10 mouse cellular contexts compared by ENCODE assay signal in the genomic region with DNA sequence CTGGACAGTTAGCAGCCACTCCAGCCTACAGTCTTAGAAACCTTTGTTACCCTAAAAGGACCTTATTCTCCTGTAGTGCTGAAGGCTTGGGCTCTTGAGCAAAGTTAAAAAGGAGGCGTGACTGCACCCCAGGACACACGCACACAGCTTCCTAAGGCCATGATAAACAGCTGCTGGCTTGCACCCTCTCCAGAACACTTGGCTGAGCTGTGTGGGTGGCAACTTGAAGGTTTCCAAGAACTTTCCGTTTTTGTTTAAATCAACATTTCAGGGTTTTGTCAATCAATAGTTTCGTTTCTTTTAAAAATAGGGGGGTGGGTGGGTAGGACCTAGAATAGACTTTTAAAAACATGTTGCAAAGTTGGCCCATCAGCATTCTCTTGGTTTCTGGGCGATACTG. TPM values are rescaled to one million over a fixed set of nuclear protein-coding genes. Genes with fewer than 3 reads are reported as not detected.
DNase-seq lines count a peak whose midpoint lies in the region; ATAC-seq and TF ChIP-seq lines count a peak whose summit lies in the region.
"Had no signal": no experiment of that assay in that cellular context is flagged by ENCODE, and none has a peak within 500 bp of the region (broad histone marks: within the 10 kb centered on the region; RNA-seq: fewer than 3 reads in every experiment).

No protein-coding gene starts in this region.

- no peaks in the 10 kb centered on the region for H3K36me3 ChIP-seq in heart, embryonic 10.5 days
- H3K36me3 ChIP-seq in forebrain, embryonic 15.5 days: no peaks in the 10 kb centered on the region
- H3K36me3 ChIP-seq in limb, embryonic 13.5 days: no peaks in the 10 kb centered on the region
- H3K36me3 ChIP-seq in midbrain, postnatal 0 days (ENCODE audit: insufficient read depth, low read length): no peaks in the 10 kb centered on the region

- no peak for ATAC-seq in forebrain, embryonic 15.5 days (replicated peaks)
- ATAC-seq in limb, embryonic 13.5 days (ENCODE audit: low FRiP score, low read depth): no peak
- ATAC-seq in midbrain, postnatal 0 days (ENCODE audit: low FRiP score): no peak

- H3K4me2 ChIP-seq in forebrain, embryonic 15.5 days (replicated peaks): peak overlapping the region; percentile 91
- H3K4me2 ChIP-seq in limb, embryonic 13.5 days (replicated peaks): peak overlapping the region; percentile 95
- peak overlapping the region; percentile 89 for H3K4me2 ChIP-seq in midbrain, postnatal 0 days (ENCODE audit: low read depth, low read length, poor library complexity, severe bottlenecking)

- H3K4me3 ChIP-seq in heart, embryonic 10.5 days: peak overlapping the region; percentile 67
- H3K4me3 ChIP-seq in forebrain, embryonic 15.5 days: peak overlapping the region; percentile 55
- H3K4me3 ChIP-seq in limb, embryonic 13.5 days: peak overlapping the region; percentile 51
- H3K4me3 ChIP-seq in midbrain, postnatal 0 days (ENCODE audit: low read depth, low read length): peak overlapping the region; percentile 63

- H3K4me1 ChIP-seq in heart, embryonic 10.5 days: peaks cover 14% of the 10 kb centered on the region
- peaks cover 8% of the 10 kb centered on the region for H3K4me1 ChIP-seq in forebrain, embryonic 15.5 days
- peaks cover 12% of the 10 kb centered on the region for H3K4me1 ChIP-seq in limb, embryonic 13.5 days
- H3K4me1 ChIP-seq in midbrain, postnatal 0 days (ENCODE audit: insufficient read depth, low read length): no peaks in the 10 kb centered on the region; the same call in 1 of the 2 replicates

- 0 out of 2 replicates have a peak overlapping the region, but pooled peaks have one; percentile 84 for H3K27ac ChIP-seq in heart, embryonic 10.5 days
- no peak overlapping the region for H3K27ac ChIP-seq in forebrain, embryonic 15.5 days (replicated peaks)
- H3K27ac ChIP-seq in limb, embryonic 13.5 days: no peak overlapping the region
- H3K27ac ChIP-seq in midbrain, postnatal 0 days (ENCODE audit: low read depth, low read length): no peak overlapping the region

- DNase-seq in heart, embryonic 10.5 days (ENCODE audit: low spot score): no peak
- DNase-seq in heart, postnatal 10 days: no peak
- no peak for DNase-seq in midbrain, postnatal 0 days (ENCODE audit: low spot score)
- no peak for DNase-seq in ovary, postnatal 36 days (ENCODE audit: low spot score)
- no peak for DNase-seq in cerebellum, adult 18-20 months
- DNase-seq in urinary bladder, postnatal 10 days (ENCODE audit: low spot score): no peak
- DNase-seq: adrenal gland, adult 8-10 months had no signal

- intact Hi-C loops in heart, postnatal 10 days (cut with DNase I): loop anchor here (5.0 kb wide), 1 partner anchor 465 kb away; no protein-coding TSS in a partner anchor

- no peak overlapping the region for H3K9ac ChIP-seq in forebrain, embryonic 15.5 days (replicated peaks)
- H3K9ac ChIP-seq in limb, embryonic 13.5 days: no peak overlapping the region; the same call in 1 of the 2 replicates
- no peak overlapping the region for H3K9ac ChIP-seq in midbrain, postnatal 0 days (replicated peaks; ENCODE audit: low read length, poor library complexity, severe bottlenecking)

- H3K9me3 ChIP-seq in heart, embryonic 10.5 days: no peaks in the 10 kb centered on the region
- H3K9me3 ChIP-seq in forebrain, embryonic 15.5 days: no peaks in the 10 kb centered on the region
- no peaks in the 10 kb centered on the region for H3K9me3 ChIP-seq in limb, embryonic 13.5 days
- H3K9me3 ChIP-seq in midbrain, postnatal 0 days (ENCODE audit: low read length): no peaks in the 10 kb centered on the region

- peaks cover 13% of the 10 kb centered on the region; the same call in 1 of the 2 replicates for H3K27me3 ChIP-seq in heart, embryonic 10.5 days (ENCODE audit: insufficient read depth, poor library complexity, severe bottlenecking)
- no peaks in the 10 kb centered on the region; the same call in 1 of the 2 replicates for H3K27me3 ChIP-seq in forebrain, embryonic 15.5 days
- H3K27me3 ChIP-seq in limb, embryonic 13.5 days: peaks cover 45% of the 10 kb centered on the region
- no peaks in the 10 kb centered on the region for H3K27me3 ChIP-seq in midbrain, postnatal 0 days (ENCODE audit: insufficient read depth, low read length)

- TF ChIP-seq CTCF in midbrain, postnatal 0 days (IDR thresholded peaks at IDR 0.05): no peak

- WGBS in heart, embryonic 10.5 days: 49% methylated on average over 5 of the region's 5 CpGs
- 45% methylated on average over 5 of the region's 5 CpGs for WGBS in forebrain, embryonic 15.5 days
- WGBS in limb, embryonic 13.5 days: 54% methylated on average over 5 of the region's 5 CpGs
- 56% methylated on average over 5 of the region's 5 CpGs for WGBS in midbrain, postnatal 0 days

RNA-seq across cellular contexts. Expression of gene Sntg2, which starts 0.9 kb away (rescaled TPM):
- polyA plus RNA-seq in heart, embryonic 10.5 days (2016; fragmentation: Nextera tagmentation; extraction: Ambion mirVana): 1.4 and 1.7 TPM in 2 replicates
- 1 to 10 TPM; 1.0 to 1.9 TPM for total RNA-seq in heart, postnatal 10 days (2021)
- 2.1 and 3.3 TPM in 2 replicates for polyA plus RNA-seq in forebrain, embryonic 15.5 days (2015; fragmentation: Nextera tagmentation; extraction: Ambion mirVana)
- polyA plus RNA-seq in limb, embryonic 13.5 days (2015; fragmentation: Nextera tagmentation; extraction: Ambion mirVana): 1.9 and 2.0 TPM in 2 replicates
- total RNA-seq in midbrain, postnatal 0 days (2014; rRNA removed): 6.4 and 11.7 TPM in 2 replicates
- polyA plus RNA-seq in midbrain, postnatal 0 days (2015; fragmentation: Nextera tagmentation; extraction: Ambion mirVana): 4.3 and 5.0 TPM in 2 replicates
- polyA plus RNA-seq: C2C12 had no signal
